14 mouse cellular contexts compared by ENCODE assay signal in genomic region chr5:143892255-143892886, GRCm38 (mm10). TPM values are rescaled to one million over a fixed set of nuclear protein-coding genes. Genes with fewer than 3 reads are reported as not detected.
DNase-seq lines count a peak whose midpoint lies in the region; ATAC-seq and TF ChIP-seq lines count a peak whose summit lies in the region.
"Had no signal": no experiment of that assay in that cellular context is flagged by ENCODE, and none has a peak within 500 bp of the region (broad histone marks: within the 10 kb centered on the region; RNA-seq: fewer than 3 reads in every experiment).

No protein-coding gene starts in this region.

- no peak overlapping the region for H3K9ac ChIP-seq in kidney, postnatal 0 days (ENCODE audit: low read depth, low read length)
- H3K9ac ChIP-seq in ES-Bruce4 (ENCODE audit: low read depth, poor library complexity, severe bottlenecking): no peak overlapping the region
- no peak overlapping the region for H3K9ac ChIP-seq in liver, embryonic 12.5 days
- H3K9ac ChIP-seq: limb, embryonic 15.5 days; midbrain, embryonic 15.5 days had no signal

- H3K4me2 ChIP-seq in kidney, postnatal 0 days (ENCODE audit: low read length): no peak overlapping the region
- peak overlapping the region; percentile 6; the same call in 1 of the 2 replicates for H3K4me2 ChIP-seq in liver, embryonic 12.5 days
- H3K4me2 ChIP-seq: limb, embryonic 15.5 days; midbrain, embryonic 15.5 days had no signal

- no peaks in the 10 kb centered on the region for H3K27me3 ChIP-seq in kidney, postnatal 0 days (ENCODE audit: insufficient read depth, low read length)
- no peaks in the 10 kb centered on the region for H3K27me3 ChIP-seq in kidney, adult 2 months (replicated peaks; ENCODE audit: control insufficient read depth, insufficient read depth, low read length)
- no peaks in the 10 kb centered on the region for H3K27me3 ChIP-seq in ES-Bruce4 (ENCODE audit: control insufficient read depth, insufficient read depth, low read length, poor library complexity, severe bottlenecking)
- H3K27me3 ChIP-seq in liver, embryonic 12.5 days (replicated peaks): no peaks in the 10 kb centered on the region
- H3K27me3 ChIP-seq: limb, embryonic 15.5 days; midbrain, embryonic 15.5 days had no signal

- no peak overlapping the region for H3K27ac ChIP-seq in kidney, postnatal 0 days
- H3K27ac ChIP-seq in kidney, adult 2 months (ENCODE audit: insufficient read depth, low read depth, low read length): no peak overlapping the region
- H3K27ac ChIP-seq in ES-Bruce4 (ENCODE audit: insufficient read depth, low read length): no peak overlapping the region
- peak overlapping the region; percentile 46; the same call in 1 of the 2 replicates for H3K27ac ChIP-seq in liver, embryonic 12.5 days
- H3K27ac ChIP-seq: limb, embryonic 15.5 days; midbrain, embryonic 15.5 days had no signal

- DNase-seq in embryo, embryonic 10 days (ENCODE audit: low spot score): peak; percentile 13
- no peak for DNase-seq in embryo, embryonic 11 days
- no peak for DNase-seq in kidney, postnatal 0 days (ENCODE audit: low spot score)
- no peak for DNase-seq in kidney, adult 2 months
- no peak for DNase-seq in thymus, postnatal 0 days (ENCODE audit: low spot score)
- DNase-seq in ovary, postnatal 36 days (ENCODE audit: low spot score): no peak
- DNase-seq: adrenal gland, postnatal 36 days; kidney, postnatal 10 days; lung, postnatal 4 days; thymus, postnatal 25 days had no signal

- no peaks in the 10 kb centered on the region for H3K4me1 ChIP-seq in kidney, postnatal 0 days (replicated peaks; ENCODE audit: insufficient read depth, low read length)
- no peaks in the 10 kb centered on the region for H3K4me1 ChIP-seq in kidney, adult 2 months (ENCODE audit: control insufficient read depth, insufficient read depth, low read length)
- no peaks in the 10 kb centered on the region for H3K4me1 ChIP-seq in ES-Bruce4 (ENCODE audit: control insufficient read depth, insufficient read depth, low read length)
- peaks cover 31% of the 10 kb centered on the region for H3K4me1 ChIP-seq in liver, embryonic 12.5 days
- H3K4me1 ChIP-seq: limb, embryonic 15.5 days; midbrain, embryonic 15.5 days had no signal

- ATAC-seq in kidney, postnatal 0 days (replicated peaks; ENCODE audit: low FRiP score, low read depth): no peak
- ATAC-seq in liver, embryonic 12.5 days: peak; percentile 54
- ATAC-seq: midbrain, embryonic 15.5 days had no signal

- H3K36me3 ChIP-seq in kidney, postnatal 0 days (ENCODE audit: insufficient read depth, low read length): peaks cover 40% of the 10 kb centered on the region
- peaks cover 5% of the 10 kb centered on the region for H3K36me3 ChIP-seq in kidney, adult 2 months (ENCODE audit: control insufficient read depth, insufficient read depth, low read length)
- peaks cover 14% of the 10 kb centered on the region for H3K36me3 ChIP-seq in ES-Bruce4 (ENCODE audit: control insufficient read depth, insufficient read depth, low read length, poor library complexity, severe bottlenecking)
- H3K36me3 ChIP-seq in liver, embryonic 12.5 days: peaks cover 100% of the 10 kb centered on the region

- WGBS in kidney, postnatal 0 days: 76% methylated on average over 9 of the region's 9 CpGs
- WGBS in kidney, adult 2 months: 77% methylated on average over 9 of the region's 9 CpGs
- 57% methylated on average over 9 of the region's 9 CpGs for WGBS in liver, embryonic 12.5 days (ENCODE audit: insufficient replicate concordance)

- H3K4me3 ChIP-seq in kidney, postnatal 0 days (replicated peaks; ENCODE audit: low read depth, low read length): no peak overlapping the region
- H3K4me3 ChIP-seq in kidney, adult 2 months (ENCODE audit: insufficient read depth, low read depth, low read length): no peak overlapping the region
- H3K4me3 ChIP-seq in ES-Bruce4 (ENCODE audit: low read depth, low read length): no peak overlapping the region
- H3K4me3 ChIP-seq in liver, embryonic 12.5 days: no peak overlapping the region
- H3K4me3 ChIP-seq: limb, embryonic 15.5 days; midbrain, embryonic 15.5 days had no signal

- no peaks in the 10 kb centered on the region for H3K9me3 ChIP-seq in kidney, postnatal 0 days (replicated peaks; ENCODE audit: low read length)
- no peaks in the 10 kb centered on the region for H3K9me3 ChIP-seq in ES-Bruce4 (replicated peaks; ENCODE audit: control insufficient read depth, insufficient read depth, low read length, poor library complexity, severe bottlenecking)
- H3K9me3 ChIP-seq in liver, embryonic 12.5 days (replicated peaks): no peaks in the 10 kb centered on the region
- H3K9me3 ChIP-seq: limb, embryonic 15.5 days; midbrain, embryonic 15.5 days had no signal

- no peak for TF ChIP-seq EP300 in ES-Bruce4 (IDR thresholded peaks at IDR 0.05; ENCODE audit: insufficient read depth, low read depth, low read length)

- peak; percentile 48; the same call in 1 of the 2 replicates for TF ChIP-seq CTCF in kidney, postnatal 0 days (IDR thresholded peaks at IDR 0.05; ENCODE audit: low read depth)
- TF ChIP-seq CTCF in kidney, adult 2 months (conservative IDR thresholded peaks at IDR 0.05; ENCODE audit: insufficient read depth, insufficient read length, low read depth, low read length): no peak; the same call in 1 of the 2 replicates
- peak; percentile 15 for TF ChIP-seq CTCF in ES-Bruce4 (IDR thresholded peaks at IDR 0.05; ENCODE audit: low read depth, low read length)

- TF ChIP-seq POLR2A in kidney, adult 2 months (IDR thresholded peaks at IDR 0.05; ENCODE audit: low read depth, low read length): no peak
- TF ChIP-seq POLR2A in ES-Bruce4 (IDR thresholded peaks at IDR 0.05; ENCODE audit: insufficient read depth, low read length): no peak

RNA-seq across cellular contexts. Expression of gene Ankrd61, which starts 5.1 kb away (rescaled TPM):
- polyA plus RNA-seq in kidney, postnatal 0 days (2015; fragmentation: Nextera tagmentation; extraction: Ambion mirVana): 0.22 and 0.29 TPM in 2 replicates
- 0.08 and 0.14 TPM in 2 replicates for polyA plus RNA-seq in kidney, adult 2 months (2012; rRNA removed)
- not detected in 2 replicates for polyA plus RNA-seq in ES-Bruce4 (2011; ENCODE audit: insufficient read depth, insufficient read length, low read depth, missing spikeins)
- 0.41 and 0.54 TPM in 2 replicates for polyA plus RNA-seq in liver, embryonic 12.5 days (2016; fragmentation: Nextera tagmentation; extraction: Ambion mirVana)
- polyA plus RNA-seq in thymus, postnatal 0 days (2015; fragmentation: Nextera tagmentation; extraction: Ambion mirVana): 0.13 and 0.20 TPM in 2 replicates

RNA-seq across cellular contexts. Expression of gene Aimp2, which starts 17.3 kb away (rescaled TPM):
- polyA plus RNA-seq in kidney, postnatal 0 days (2015; fragmentation: Nextera tagmentation; extraction: Ambion mirVana): 76.6 and 81.9 TPM in 2 replicates
- 35.9 and 41.9 TPM in 2 replicates for polyA plus RNA-seq in kidney, adult 2 months (2012; rRNA removed)
- polyA plus RNA-seq in ES-Bruce4 (2011; ENCODE audit: insufficient read depth, insufficient read length, low read depth, missing spikeins): 130 and 134 TPM in 2 replicates
- polyA plus RNA-seq in liver, embryonic 12.5 days (2016; fragmentation: Nextera tagmentation; extraction: Ambion mirVana): 82.8 and 83.1 TPM in 2 replicates
- polyA plus RNA-seq in thymus, postnatal 0 days (2015; fragmentation: Nextera tagmentation; extraction: Ambion mirVana): 83.7 and 88.0 TPM in 2 replicates

RNA-seq across cellular contexts. Expression of gene Pms2, which starts 17.4 kb away (rescaled TPM):
- 14.8 and 16.7 TPM in 2 replicates for polyA plus RNA-seq in kidney, postnatal 0 days (2015; fragmentation: Nextera tagmentation; extraction: Ambion mirVana)
- polyA plus RNA-seq in kidney, adult 2 months (2012; rRNA removed): 2.0 and 2.5 TPM in 2 replicates
- 29.7 and 36.7 TPM in 2 replicates for polyA plus RNA-seq in ES-Bruce4 (2011; ENCODE audit: insufficient read depth, insufficient read length, low read depth, missing spikeins)
- polyA plus RNA-seq in liver, embryonic 12.5 days (2016; fragmentation: Nextera tagmentation; extraction: Ambion mirVana): 23.8 and 24.8 TPM in 2 replicates
- polyA plus RNA-seq in thymus, postnatal 0 days (2015; fragmentation: Nextera tagmentation; extraction: Ambion mirVana): 25.7 and 28.6 TPM in 2 replicates

RNA-seq across cellular contexts. Expression of gene Gm42421, which starts 35.6 kb away (rescaled TPM):
- 0.22 and 0.78 TPM in 2 replicates for polyA plus RNA-seq in kidney, postnatal 0 days (2015; fragmentation: Nextera tagmentation; extraction: Ambion mirVana)
- polyA plus RNA-seq in kidney, adult 2 months (2012; rRNA removed): not detected in 2 replicates
- 1.3 and 4.3 TPM in 2 replicates for polyA plus RNA-seq in ES-Bruce4 (2011; ENCODE audit: insufficient read depth, insufficient read length, low read depth, missing spikeins)
- 0.18 TPM in 1 of 2 replicates, not detected in the other for polyA plus RNA-seq in liver, embryonic 12.5 days (2016; fragmentation: Nextera tagmentation; extraction: Ambion mirVana)
- 0.79 and 1.1 TPM in 2 replicates for polyA plus RNA-seq in thymus, postnatal 0 days (2015; fragmentation: Nextera tagmentation; extraction: Ambion mirVana)

RNA-seq across cellular contexts. Expression of gene Rsph10b, which starts 40.5 kb away (rescaled TPM):
- 1.7 and 1.8 TPM in 2 replicates for polyA plus RNA-seq in kidney, postnatal 0 days (2015; fragmentation: Nextera tagmentation; extraction: Ambion mirVana)
- 0.31 and 0.61 TPM in 2 replicates for polyA plus RNA-seq in kidney, adult 2 months (2012; rRNA removed)
- 2.7 and 4.4 TPM in 2 replicates for polyA plus RNA-seq in ES-Bruce4 (2011; ENCODE audit: insufficient read depth, insufficient read length, low read depth, missing spikeins)
- 0.28 and 0.37 TPM in 2 replicates for polyA plus RNA-seq in liver, embryonic 12.5 days (2016; fragmentation: Nextera tagmentation; extraction: Ambion mirVana)
- polyA plus RNA-seq in thymus, postnatal 0 days (2015; fragmentation: Nextera tagmentation; extraction: Ambion mirVana): 0.49 and 0.71 TPM in 2 replicates
